Mouse (Mus musculus): ENCODE measurements around the gene Unc13d. TPM values are rescaled to one million over a fixed set of nuclear protein-coding genes. Genes with fewer than 3 reads are reported as not detected.
A peak's percentile ranks its signal among the peaks of the same experiment; 100 is the strongest.

Unc13d gene
- polyA plus RNA-seq, 1 experiment from 2014 or later = 32.7 TPM

GRCm38 (mm10) chr11:116059691-116060025, 18.1 kb downstream of the Unc13d start:
- peak overlapping the region; percentile 23; the same call in 1 of the 2 replicates for H3K27ac ChIP-seq
- no peak overlapping the region for H3K4me3 ChIP-seq (replicated peaks)
- no peak for DNase-seq
- no peak for ATAC-seq (ENCODE audit: low read depth)
- no peaks in the 10 kb centered on the region for H3K27me3 ChIP-seq
- peaks cover 47% of the 10 kb centered on the region for H3K4me1 ChIP-seq (replicated peaks)
- 93% methylated on average over 11 of the region's 11 CpGs for WGBS (ENCODE audit: insufficient replicate concordance)
- H3K36me3 ChIP-seq = peaks cover 99% of the 10 kb centered on the region
- H3K9ac ChIP-seq = no peak overlapping the region
- no peak overlapping the region for H3K4me2 ChIP-seq
- no peaks in the 10 kb centered on the region for H3K9me3 ChIP-seq (replicated peaks)

GRCm38 (mm10) chr11:116058868-116059690, 18.7 kb downstream of the Unc13d start:
- DNase-seq = no peak
- Histone ChIP-seq H3K9ac (no peak overlapping the region), H3K27me3 (no peaks in the 10 kb centered on the region), H3K4me1 (replicated peaks) (peaks cover 52% of the 10 kb centered on the region), H3K4me2 (no peak overlapping the region), H3K9me3 (replicated peaks) (no peaks in the 10 kb centered on the region), H3K27ac (0 out of 2 replicates have a peak overlapping the region, but pooled peaks have one; percentile 23), H3K4me3 (replicated peaks) (no peak overlapping the region), H3K36me3 (peaks cover 99% of the 10 kb centered on the region)
- WGBS (ENCODE audit: insufficient replicate concordance) = 91% methylated on average over 17 of the region's 17 CpGs
- no peak for ATAC-seq (ENCODE audit: low read depth)

GRCm38 (mm10) chr11:116058022-116058614, 19.6 kb downstream of the Unc13d start:
- 74% methylated on average over 12 of the region's 12 CpGs for WGBS (ENCODE audit: insufficient replicate concordance)
- no peaks in the 10 kb centered on the region for H3K27me3 ChIP-seq
- H3K9me3 ChIP-seq (replicated peaks) = no peaks in the 10 kb centered on the region
- peaks cover 99% of the 10 kb centered on the region for H3K36me3 ChIP-seq
- DNase-seq (no peak), ATAC-seq (ENCODE audit: low read depth) (no peak)
- peak overlapping the region; percentile 50; the same call in 1 of the 2 replicates for H3K9ac ChIP-seq
- peak overlapping the region; percentile 87 for H3K27ac ChIP-seq
- peak overlapping the region; percentile 34; the same call in 1 of the 2 replicates for H3K4me2 ChIP-seq
- peaks cover 62% of the 10 kb centered on the region for H3K4me1 ChIP-seq (replicated peaks)
- no peak overlapping the region for H3K4me3 ChIP-seq (replicated peaks)

GRCm38 (mm10) chr11:116057237-116057881, 20.4 kb downstream of the Unc13d start:
- H3K9me3 ChIP-seq (replicated peaks) = no peaks in the 10 kb centered on the region
- no peaks in the 10 kb centered on the region for H3K27me3 ChIP-seq
- H3K36me3 ChIP-seq = peaks cover 99% of the 10 kb centered on the region
- no peak overlapping the region for H3K4me3 ChIP-seq (replicated peaks)
- WGBS (ENCODE audit: insufficient replicate concordance) = 24% methylated on average over 4 of the region's 4 CpGs
- H3K9ac ChIP-seq = peak overlapping the region; percentile 50
- peaks cover 65% of the 10 kb centered on the region for H3K4me1 ChIP-seq (replicated peaks)
- DNase-seq (peak; percentile 49), ATAC-seq (ENCODE audit: low read depth) (peak; percentile 81)
- H3K27ac ChIP-seq = peak overlapping the region; percentile 87
- H3K4me2 ChIP-seq = peak overlapping the region; percentile 34

- Histone ChIP-seq H3K36me3 (peaks cover 98% of the 10 kb centered on the region), H3K4me3 (replicated peaks) (no peak overlapping the region), H3K9ac (peak overlapping the region; percentile 50; the same call in 1 of the 2 replicates), H3K4me1 (replicated peaks) (peaks cover 65% of the 10 kb centered on the region), H3K9me3 (replicated peaks) (no peaks in the 10 kb centered on the region), H3K27me3 (no peaks in the 10 kb centered on the region), H3K27ac (peak overlapping the region; percentile 20; the same call in 1 of the 2 replicates), H3K4me2 (no peak overlapping the region)
- 59% methylated on average over 11 of the region's 11 CpGs for WGBS (ENCODE audit: insufficient replicate concordance)
- no peak for DNase-seq
- peak; percentile 28; the same call in 1 of the 2 replicates for ATAC-seq (ENCODE audit: low read depth)
Observed at GRCm38 (mm10) chr11:116055873-116056272, 21.9 kb downstream of the Unc13d start.

GRCm38 (mm10) chr11:116053510-116054229, 24.1 kb downstream of the Unc13d start:
- H3K27ac ChIP-seq = no peak overlapping the region
- peak; percentile 54 for ATAC-seq (ENCODE audit: low read depth)
- H3K9ac ChIP-seq = 0 out of 2 replicates have a peak overlapping the region, but pooled peaks have one; percentile 19
- H3K4me3 ChIP-seq (replicated peaks) = no peak overlapping the region
- peaks cover 57% of the 10 kb centered on the region for H3K4me1 ChIP-seq (replicated peaks)
- no peaks in the 10 kb centered on the region for H3K9me3 ChIP-seq (replicated peaks)
- DNase-seq = no peak
- peaks cover 98% of the 10 kb centered on the region for H3K36me3 ChIP-seq
- 76% methylated on average over 9 of the region's 9 CpGs for WGBS (ENCODE audit: insufficient replicate concordance)
- H3K4me2 ChIP-seq = no peak overlapping the region
- no peaks in the 10 kb centered on the region for H3K27me3 ChIP-seq

- WGBS (ENCODE audit: insufficient replicate concordance) = 82% methylated on average over 4 of the region's 4 CpGs
- no peak for ATAC-seq (ENCODE audit: low read depth)
- peaks cover 99% of the 10 kb centered on the region for H3K36me3 ChIP-seq
Observed at GRCm38 (mm10) chr11:116050196-116050595, 27.6 kb downstream of the Unc13d start.

GRCm38 (mm10) chr11:116049610-116050009, 28.2 kb downstream of the Unc13d start:
- Histone ChIP-seq H3K4me3 (replicated peaks) (no peak overlapping the region), H3K9ac (no peak overlapping the region), H3K4me2 (no peak overlapping the region), H3K27me3 (no peaks in the 10 kb centered on the region), H3K4me1 (replicated peaks) (peaks cover 18% of the 10 kb centered on the region), H3K27ac (no peak overlapping the region; the same call in 1 of the 2 replicates), H3K9me3 (replicated peaks) (no peaks in the 10 kb centered on the region), H3K36me3 (peaks cover 99% of the 10 kb centered on the region)
- WGBS (ENCODE audit: insufficient replicate concordance) = 80% methylated on average over 2 of the region's 2 CpGs
- DNase-seq (no peak), ATAC-seq (ENCODE audit: low read depth) (no peak)

More at GRCm38 (mm10) chr11:116050196-116050595, 27.6 kb downstream of the Unc13d start:
- Histone ChIP-seq H3K9me3 (replicated peaks) (no peaks in the 10 kb centered on the region), H3K4me2 (no peak overlapping the region), H3K9ac (no peak overlapping the region), H3K4me3 (replicated peaks) (no peak overlapping the region), H3K27ac (no peak overlapping the region; the same call in 1 of the 2 replicates), H3K27me3 (no peaks in the 10 kb centered on the region), H3K4me1 (replicated peaks) (peaks cover 23% of the 10 kb centered on the region)
- no peak for DNase-seq

- Histone ChIP-seq H3K9me3 (replicated peaks) (no peaks in the 10 kb centered on the region), H3K36me3 (peaks cover 84% of the 10 kb centered on the region), H3K27me3 (no peaks in the 10 kb centered on the region), H3K27ac (no peak overlapping the region), H3K9ac (no peak overlapping the region), H3K4me3 (replicated peaks) (no peak overlapping the region), H3K4me2 (no peak overlapping the region), H3K4me1 (replicated peaks) (peaks cover 12% of the 10 kb centered on the region; the same call in 1 of the 2 replicates)
- no peak for ATAC-seq (ENCODE audit: low read depth)
- WGBS (ENCODE audit: insufficient replicate concordance) = 86% methylated on average over 6 of the region's 6 CpGs
- DNase-seq = no peak
Observed at GRCm38 (mm10) chr11:116045173-116045572, 32.6 kb downstream of the Unc13d start.

GRCm38 (mm10) chr11:116043286-116043685, 34.5 kb downstream of the Unc13d start:
- WGBS (ENCODE audit: insufficient replicate concordance) = 84% methylated on average over 1 of the region's 1 CpGs
- H3K4me3 ChIP-seq (replicated peaks) = no peak overlapping the region
- DNase-seq (no peak), ATAC-seq (ENCODE audit: low read depth) (no peak)
- peaks cover 12% of the 10 kb centered on the region; the same call in 1 of the 2 replicates for H3K4me1 ChIP-seq (replicated peaks)
- no peaks in the 10 kb centered on the region for H3K27me3 ChIP-seq
- H3K36me3 ChIP-seq = peaks cover 82% of the 10 kb centered on the region
- no peaks in the 10 kb centered on the region for H3K9me3 ChIP-seq (replicated peaks)
- no peak overlapping the region; the same call in 1 of the 2 replicates for H3K27ac ChIP-seq
- H3K4me2 ChIP-seq = no peak overlapping the region
- H3K9ac ChIP-seq = no peak overlapping the region

Measured in liver, embryonic 13.5 days (tissue).